Mouse (Mus musculus) lung, postnatal 0 days (tissue): ENCODE measurements around the gene Ccdc144b.

Experiments used
- CTCF ChIP-seq: IDR thresholded peaks from 2 replicates; pipeline ENCODE4 v1.5.1; 2016; ENCODE audit warnings: antibody characterized with exemption, mild to moderate bottlenecking
- EP300 ChIP-seq: IDR thresholded peaks from 2 replicates; pipeline ENCODE4 v1.6.1; 2016; ENCODE audit warnings: antibody characterized with exemption, mild to moderate bottlenecking, control low read depth

- TF ChIP-seq CTCF: no peak
- TF ChIP-seq EP300: no peak
These were observed 49.1 kb downstream of the Ccdc144b start for GRCm38 (mm10) chr3:36004028-36004895.
